15 mouse cellular contexts compared by ENCODE assay signal in genomic region chr2:139362245-139362847, GRCm38 (mm10).
"Had no signal": no experiment of that assay in that cellular context is flagged by ENCODE, and none has a peak within 500 bp of the region (broad histone marks: within the 10 kb centered on the region; RNA-seq: fewer than 3 reads in every experiment).

No protein-coding gene starts in this region.

- H3K9me3 ChIP-seq: limb, embryonic 12.5 days; midbrain, embryonic 10.5 days; neural tube, embryonic 15.5 days had no signal

- H3K36me3 ChIP-seq: limb, embryonic 12.5 days; midbrain, embryonic 10.5 days; neural tube, embryonic 15.5 days had no signal

- H3K4me2 ChIP-seq: limb, embryonic 12.5 days; neural tube, embryonic 15.5 days had no signal

- H3K4me1 ChIP-seq: limb, embryonic 12.5 days; neural tube, embryonic 15.5 days had no signal

- H3K4me3 ChIP-seq: limb, embryonic 12.5 days; midbrain, embryonic 10.5 days; myocyte; neural tube, embryonic 15.5 days had no signal

- H3K27ac ChIP-seq: limb, embryonic 12.5 days; liver, embryonic 14.5 days; midbrain, embryonic 10.5 days; neural tube, embryonic 15.5 days had no signal

- H3K27me3 ChIP-seq: limb, embryonic 12.5 days; neural tube, embryonic 15.5 days had no signal

- H3K9ac ChIP-seq: limb, embryonic 12.5 days; liver, embryonic 14.5 days; neural tube, embryonic 15.5 days had no signal

- DNase-seq: kidney, postnatal 10 days; kidney, postnatal 4 days; layer of hippocampus, postnatal 36 days; lung, adult 2 months; lung, postnatal 10 days; lung, postnatal 4 days; midbrain, embryonic 14.5 days; right cerebral cortex, adult 18-20 months; right cerebral cortex, postnatal 25 days; thymus, postnatal 36 days had no signal
